Mouse (Mus musculus): ENCODE results near the gene Rhog. TPM values are rescaled to one million over a fixed set of nuclear protein-coding genes. Genes with fewer than 3 reads are reported as not detected.

The Rhog gene
- polyA plus RNA-seq (2014; fragmentation: Nextera tagmentation; extraction: Ambion mirVana) = 54.4 and 58.7 TPM in 2 replicates

- Histone ChIP-seq H3K27me3 (ENCODE audit: control insufficient read depth, insufficient read depth, low read length) (no peaks in the 10 kb centered on the region), H3K27ac (replicated peaks; ENCODE audit: low read depth, low read length) (no peak within 1 kb of the TSS), H3K9ac (ENCODE audit: low read length) (no peak within 1 kb of the TSS), H3K9me3 (ENCODE audit: control insufficient read depth, low read length) (no peaks in the 10 kb centered on the region), H3K4me3 (ENCODE audit: low read depth, low read length) (no peak within 1 kb of the TSS), H3K4me2 (ENCODE audit: low read depth, severe bottlenecking) (no peak within 1 kb of the TSS), H3K4me1 (ENCODE audit: control insufficient read depth, insufficient read depth, low read length) (no peaks in the 10 kb centered on the region), H3K36me3 (ENCODE audit: control insufficient read depth, insufficient read depth, low read length) (no peaks in the 10 kb centered on the region)
- no peak for DNase-seq (ENCODE audit: low spot score)
- no peak for ATAC-seq (ENCODE audit: insufficient number of reproducible peaks, low FRiP score, low TSS enrichment, low read depth)
- 77% methylated on average over 3 of the region's 3 CpGs for WGBS
Observed at GRCm38 (mm10) chr7:102255954-102256353, at the start of gene Rhog. Rhog (minus strand) TSS chr7:102256054.

GRCm38 (mm10) chr7:102305596-102305995 lies 49.7 kb upstream of the Rhog start:
- H3K27me3 ChIP-seq (ENCODE audit: control insufficient read depth, insufficient read depth, low read length) = no peaks in the 10 kb centered on the region
- no peak overlapping the region for H3K4me3 ChIP-seq (ENCODE audit: low read depth, low read length)
- 90% methylated on average over 2 of the region's 2 CpGs for WGBS
- no peaks in the 10 kb centered on the region for H3K4me1 ChIP-seq (ENCODE audit: control insufficient read depth, insufficient read depth, low read length)
- no peak overlapping the region for H3K4me2 ChIP-seq (ENCODE audit: low read depth, severe bottlenecking)
- no peaks in the 10 kb centered on the region for H3K9me3 ChIP-seq (ENCODE audit: control insufficient read depth, low read length)
- no peaks in the 10 kb centered on the region for H3K36me3 ChIP-seq (ENCODE audit: control insufficient read depth, insufficient read depth, low read length)
- DNase-seq (ENCODE audit: low spot score) (no peak), ATAC-seq (ENCODE audit: insufficient number of reproducible peaks, low FRiP score, low TSS enrichment, low read depth) (no peak)
- no peak overlapping the region for H3K27ac ChIP-seq (replicated peaks; ENCODE audit: low read depth, low read length)
- H3K9ac ChIP-seq (ENCODE audit: low read length) = no peak overlapping the region

GRCm38 (mm10) chr7:102302471-102302870 lies 46.6 kb upstream of the Rhog start:
- 96% methylated on average over 4 of the region's 4 CpGs for WGBS
- H3K4me3 ChIP-seq (ENCODE audit: low read depth, low read length) = no peak overlapping the region
- no peak overlapping the region for H3K9ac ChIP-seq (ENCODE audit: low read length)
- H3K27me3 ChIP-seq (ENCODE audit: control insufficient read depth, insufficient read depth, low read length) = no peaks in the 10 kb centered on the region
- H3K9me3 ChIP-seq (ENCODE audit: control insufficient read depth, low read length) = no peaks in the 10 kb centered on the region
- DNase-seq (ENCODE audit: low spot score) (no peak), ATAC-seq (ENCODE audit: insufficient number of reproducible peaks, low FRiP score, low TSS enrichment, low read depth) (no peak)
- H3K36me3 ChIP-seq (ENCODE audit: control insufficient read depth, insufficient read depth, low read length) = no peaks in the 10 kb centered on the region
- no peak overlapping the region for H3K4me2 ChIP-seq (ENCODE audit: low read depth, severe bottlenecking)
- H3K27ac ChIP-seq (replicated peaks; ENCODE audit: low read depth, low read length) = no peak overlapping the region
- H3K4me1 ChIP-seq (ENCODE audit: control insufficient read depth, insufficient read depth, low read length) = no peaks in the 10 kb centered on the region

GRCm38 (mm10) chr7:102300761-102301160 lies 44.9 kb upstream of the Rhog start:
- no peaks in the 10 kb centered on the region for H3K9me3 ChIP-seq (ENCODE audit: control insufficient read depth, low read length)
- no peak overlapping the region for H3K27ac ChIP-seq (replicated peaks; ENCODE audit: low read depth, low read length)
- WGBS = 72% methylated on average over 1 of the region's 1 CpGs
- no peaks in the 10 kb centered on the region for H3K27me3 ChIP-seq (ENCODE audit: control insufficient read depth, insufficient read depth, low read length)
- ATAC-seq (ENCODE audit: insufficient number of reproducible peaks, low FRiP score, low TSS enrichment, low read depth) = no peak
- DNase-seq (ENCODE audit: low spot score) = no peak
- H3K4me2 ChIP-seq (ENCODE audit: low read depth, severe bottlenecking) = no peak overlapping the region
- H3K4me1 ChIP-seq (ENCODE audit: control insufficient read depth, insufficient read depth, low read length) = no peaks in the 10 kb centered on the region
- no peaks in the 10 kb centered on the region for H3K36me3 ChIP-seq (ENCODE audit: control insufficient read depth, insufficient read depth, low read length)
- H3K4me3 ChIP-seq (ENCODE audit: low read depth, low read length) = no peak overlapping the region
- no peak overlapping the region for H3K9ac ChIP-seq (ENCODE audit: low read length)

- Histone ChIP-seq H3K36me3 (ENCODE audit: control insufficient read depth, insufficient read depth, low read length) (no peaks in the 10 kb centered on the region), H3K27ac (replicated peaks; ENCODE audit: low read depth, low read length) (no peak overlapping the region), H3K9me3 (ENCODE audit: control insufficient read depth, low read length) (no peaks in the 10 kb centered on the region), H3K4me2 (ENCODE audit: low read depth, severe bottlenecking) (no peak overlapping the region), H3K4me1 (ENCODE audit: control insufficient read depth, insufficient read depth, low read length) (no peaks in the 10 kb centered on the region), H3K4me3 (ENCODE audit: low read depth, low read length) (no peak overlapping the region), H3K9ac (ENCODE audit: low read length) (no peak overlapping the region), H3K27me3 (ENCODE audit: control insufficient read depth, insufficient read depth, low read length) (no peaks in the 10 kb centered on the region)
- no peak for DNase-seq (ENCODE audit: low spot score)
- peak; percentile 35; the same call in 1 of the 2 replicates for ATAC-seq (ENCODE audit: insufficient number of reproducible peaks, low FRiP score, low TSS enrichment, low read depth)
- 9% methylated on average over 2 of the region's 2 CpGs for WGBS
Observed at GRCm38 (mm10) chr7:102293234-102293633, 37.4 kb upstream of the Rhog start.

- Histone ChIP-seq H3K27me3 (ENCODE audit: control insufficient read depth, insufficient read depth, low read length) (no peaks in the 10 kb centered on the region), H3K9ac (ENCODE audit: low read length) (no peak overlapping the region), H3K27ac (replicated peaks; ENCODE audit: low read depth, low read length) (no peak overlapping the region), H3K36me3 (ENCODE audit: control insufficient read depth, insufficient read depth, low read length) (no peaks in the 10 kb centered on the region), H3K9me3 (ENCODE audit: control insufficient read depth, low read length) (no peaks in the 10 kb centered on the region), H3K4me2 (ENCODE audit: low read depth, severe bottlenecking) (no peak overlapping the region), H3K4me1 (ENCODE audit: control insufficient read depth, insufficient read depth, low read length) (no peaks in the 10 kb centered on the region), H3K4me3 (ENCODE audit: low read depth, low read length) (no peak overlapping the region)
- WGBS = 79% methylated on average over 3 of the region's 3 CpGs
- no peak for DNase-seq (ENCODE audit: low spot score)
- no peak for ATAC-seq (ENCODE audit: insufficient number of reproducible peaks, low FRiP score, low TSS enrichment, low read depth)
Observed at GRCm38 (mm10) chr7:102292228-102292627, 36.4 kb upstream of the Rhog start.

GRCm38 (mm10) chr7:102289466-102289865 lies 33.6 kb upstream of the Rhog start:
- Histone ChIP-seq H3K4me2 (ENCODE audit: low read depth, severe bottlenecking) (no peak overlapping the region), H3K9ac (ENCODE audit: low read length) (no peak overlapping the region), H3K36me3 (ENCODE audit: control insufficient read depth, insufficient read depth, low read length) (no peaks in the 10 kb centered on the region), H3K9me3 (ENCODE audit: control insufficient read depth, low read length) (no peaks in the 10 kb centered on the region), H3K4me1 (ENCODE audit: control insufficient read depth, insufficient read depth, low read length) (no peaks in the 10 kb centered on the region), H3K27ac (replicated peaks; ENCODE audit: low read depth, low read length) (no peak overlapping the region), H3K4me3 (ENCODE audit: low read depth, low read length) (no peak overlapping the region), H3K27me3 (ENCODE audit: control insufficient read depth, insufficient read depth, low read length) (no peaks in the 10 kb centered on the region)
- DNase-seq (ENCODE audit: low spot score) (no peak), ATAC-seq (ENCODE audit: insufficient number of reproducible peaks, low FRiP score, low TSS enrichment, low read depth) (no peak)
- WGBS = 79% methylated on average over 6 of the region's 6 CpGs

- ATAC-seq (ENCODE audit: insufficient number of reproducible peaks, low FRiP score, low TSS enrichment, low read depth) = no peak
- DNase-seq (ENCODE audit: low spot score) = no peak
- Histone ChIP-seq H3K4me1 (ENCODE audit: control insufficient read depth, insufficient read depth, low read length) (no peaks in the 10 kb centered on the region), H3K4me3 (ENCODE audit: low read depth, low read length) (no peak overlapping the region), H3K27me3 (ENCODE audit: control insufficient read depth, insufficient read depth, low read length) (no peaks in the 10 kb centered on the region), H3K9ac (ENCODE audit: low read length) (no peak overlapping the region), H3K4me2 (ENCODE audit: low read depth, severe bottlenecking) (no peak overlapping the region), H3K36me3 (ENCODE audit: control insufficient read depth, insufficient read depth, low read length) (no peaks in the 10 kb centered on the region), H3K27ac (replicated peaks; ENCODE audit: low read depth, low read length) (no peak overlapping the region), H3K9me3 (ENCODE audit: control insufficient read depth, low read length) (no peaks in the 10 kb centered on the region)
- 86% methylated on average over 5 of the region's 5 CpGs for WGBS
Observed at GRCm38 (mm10) chr7:102282261-102282660, 26.4 kb upstream of the Rhog start.

- no peaks in the 10 kb centered on the region for H3K4me1 ChIP-seq (ENCODE audit: control insufficient read depth, insufficient read depth, low read length)
Observed at GRCm38 (mm10) chr7:102281403-102281802, 25.5 kb upstream of the Rhog start.

More at GRCm38 (mm10) chr7:102281403-102281802, 25.5 kb upstream of the Rhog start:
- Histone ChIP-seq H3K9me3 (ENCODE audit: control insufficient read depth, low read length) (no peaks in the 10 kb centered on the region), H3K4me2 (ENCODE audit: low read depth, severe bottlenecking) (no peak overlapping the region), H3K36me3 (ENCODE audit: control insufficient read depth, insufficient read depth, low read length) (no peaks in the 10 kb centered on the region), H3K9ac (ENCODE audit: low read length) (no peak overlapping the region), H3K27me3 (ENCODE audit: control insufficient read depth, insufficient read depth, low read length) (no peaks in the 10 kb centered on the region), H3K27ac (replicated peaks; ENCODE audit: low read depth, low read length) (no peak overlapping the region), H3K4me3 (ENCODE audit: low read depth, low read length) (no peak overlapping the region)
- 86% methylated on average over 1 of the region's 1 CpGs for WGBS
- ATAC-seq (ENCODE audit: insufficient number of reproducible peaks, low FRiP score, low TSS enrichment, low read depth) = no peak
- DNase-seq (ENCODE audit: low spot score) = no peak

All from limb, embryonic 11.5 days (tissue).